Mouse (Mus musculus) heart, adult 10 weeks (tissue): ENCODE results near the gene Csgalnact2. TPM values are rescaled to one million over a fixed set of nuclear protein-coding genes. Genes with fewer than 3 reads are reported as not detected.

Source experiments
- polyA plus RNA-seq: library from polyadenylated mRNA; stranded (reverse); fragments of 350-450 nt; fragmentation: Illumina TruSeq; extraction: RNeasy Lipid Tissue Mini Kit (QIAGEN cat#74804); gene quantifications from one replicate; pipeline ENCODE4 v1.2.3, GENCODE M21; 2014; ENCODE audit warnings: low read depth, low replicate concordance

The Csgalnact2 gene
- 16.8 TPM for polyA plus RNA-seq

GRCm38 (mm10) chr6:118138731-118139709, at the start of gene Csgalnact2:
Gene Csgalnact2 (minus strand): TSS chr6:118139140.

Other genes with a start within 250 kb of the Csgalnact2 start
- gene Hnrnpf, start 238.8 kb downstream of the Csgalnact2 start, polyA plus RNA-seq: 171 TPM
- not detected for gene Fxyd4, start 201.4 kb downstream of the Csgalnact2 start, polyA plus RNA-seq
- gene Rasgef1a, start 127.7 kb downstream of the Csgalnact2 start, polyA plus RNA-seq: 0.42 TPM
- 2.7 TPM for gene Ret, start 58.6 kb upstream of the Csgalnact2 start, polyA plus RNA-seq